Mouse (Mus musculus) ovary, adult 2 months (tissue): ENCODE data around the gene Mpl. TPM values are rescaled to one million over a fixed set of nuclear protein-coding genes. Genes with fewer than 3 reads are reported as not detected.

Source experiments
- polyA plus RNA-seq: library from polyadenylated mRNA; depleted of rRNA; stranded (reverse); fragments of >200 nt; gene quantifications from 2 replicates; pipeline ENCODE4 v1.2.3, GENCODE M21; 2012; rRNA removed

Gene Mpl
- 0.09 and 0.16 TPM in 2 replicates for polyA plus RNA-seq

GRCm38 (mm10) chr4:118457345-118457975, at the start of gene Mpl:
Mpl (minus strand) TSS chr4:118457513.

GRCm38 (mm10) chr4:118489717-118490132, 32.4 kb upstream of the Mpl start, which contains the start of gene Tie1:
Tie1 (minus strand) TSS chr4:118490061.

GRCm38 (mm10) chr4:118436820-118437603, 20.3 kb downstream of the Mpl start, which contains the start of gene Cdc20:
Cdc20 (minus strand) TSS chr4:118437352.

GRCm38 (mm10) chr4:118427768-118428451, 29.4 kb downstream of the Mpl start, which contains the start of gene Elovl1:
Elovl1 (plus strand) TSS chr4:118428093.

GRCm38 (mm10) chr4:118409142-118409900, 48.0 kb downstream of the Mpl start, which contains the start of the genes Szt2 and Med8:
Szt2 (minus strand) TSS chr4:118409273.
Med8 (plus strand) TSS chr4:118409337.

Other genes starting within 250 kb of the Mpl start
- 139 and 147 TPM in 2 replicates for gene Ptprf, start 166.1 kb downstream of the Mpl start, polyA plus RNA-seq
- gene Szt2, start 48.2 kb downstream of the Mpl start, polyA plus RNA-seq, result 39.0 and 47.1 TPM in 2 replicates
- 22.4 and 28.4 TPM in 2 replicates for gene Med8, start 48.2 kb downstream of the Mpl start, polyA plus RNA-seq
- 195 and 237 TPM in 2 replicates for gene Elovl1, start 29.4 kb downstream of the Mpl start, polyA plus RNA-seq
- 38.7 and 71.9 TPM in 2 replicates for gene Cdc20, start 20.2 kb downstream of the Mpl start, polyA plus RNA-seq
- 62.5 and 72.4 TPM in 2 replicates for gene Tie1, start 32.5 kb upstream of the Mpl start, polyA plus RNA-seq
- gene 2610528J11Rik, start 69.5 kb upstream of the Mpl start, polyA plus RNA-seq, result 10.5 and 10.7 TPM in 2 replicates
- gene Tmem125, start 86.5 kb upstream of the Mpl start, polyA plus RNA-seq, result 16.5 and 17.4 TPM in 2 replicates
- gene Cfap57, start 163.3 kb upstream of the Mpl start, polyA plus RNA-seq, result 1.4 TPM in 2 replicates
- gene Ebna1bp2, start 163.3 kb upstream of the Mpl start, polyA plus RNA-seq, result 23.4 and 28.9 TPM in 2 replicates
- gene Olfr62, start 201.4 kb upstream of the Mpl start, polyA plus RNA-seq, result not detected in 2 replicates
- gene Olfr1342, start 235.2 kb upstream of the Mpl start, polyA plus RNA-seq, result not detected in 2 replicates
- gene Olfr1341, start 246.0 kb upstream of the Mpl start, polyA plus RNA-seq, result not detected in 2 replicates